21 mouse cellular contexts compared by ENCODE assay signal in genomic region chr13:43445754-43446153, GRCm38 (mm10).
"Had no signal": no experiment of that assay in that cellular context is flagged by ENCODE, and none has a peak within 500 bp of the region (broad histone marks: within the 10 kb centered on the region; RNA-seq: fewer than 3 reads in every experiment).

No protein-coding gene starts in this region.

- H3K9me3 ChIP-seq: limb, embryonic 10.5 days; limb, embryonic 13.5 days; liver, embryonic 13.5 days; megakaryocyte, embryonic 14.5 days; midbrain, embryonic 13.5 days; stomach, embryonic 15.5 days had no signal

- H3K9ac ChIP-seq: limb, embryonic 13.5 days; liver, embryonic 13.5 days; lung, embryonic 14.5 days; midbrain, embryonic 13.5 days; stomach, embryonic 15.5 days had no signal

- H3K36me3 ChIP-seq: limb, embryonic 10.5 days; limb, embryonic 13.5 days; liver, embryonic 13.5 days; midbrain, embryonic 13.5 days; stomach, embryonic 15.5 days had no signal

- H3K27me3 ChIP-seq: limb, embryonic 13.5 days; liver, embryonic 13.5 days; megakaryocyte, embryonic 14.5 days; midbrain, embryonic 13.5 days; stomach, embryonic 15.5 days had no signal

- ATAC-seq: intestine, embryonic 16.5 days; lung, postnatal 0 days; midbrain, embryonic 13.5 days; midbrain, embryonic 16.5 days had no signal

- H3K4me1 ChIP-seq: limb, embryonic 10.5 days had no signal

- H3K4me3 ChIP-seq: limb, embryonic 10.5 days; limb, embryonic 13.5 days; liver, embryonic 13.5 days; megakaryocyte, embryonic 14.5 days; midbrain, embryonic 13.5 days; myocyte; stomach, embryonic 15.5 days had no signal

- H3K27ac ChIP-seq: limb, embryonic 10.5 days; limb, embryonic 13.5 days; liver, embryonic 13.5 days; macrophage; midbrain, embryonic 13.5 days; stomach, embryonic 15.5 days had no signal

- H3K4me2 ChIP-seq: limb, embryonic 13.5 days; liver, embryonic 13.5 days; lung, embryonic 14.5 days; midbrain, embryonic 13.5 days; stomach, embryonic 15.5 days had no signal

- DNase-seq: kidney, adult 18-20 months; kidney, adult 9 months; kidney, postnatal 14 days; kidney, postnatal 4 days; liver; liver, embryonic 13.5 days; retina, postnatal 1 day; right cerebral cortex, postnatal 25 days; spleen, adult 18-20 months; thymus, postnatal 25 days had no signal
